Mouse (Mus musculus) kidney, postnatal 36 days (tissue): ENCODE results near the gene Aqp8.

Experiments used
- DNase-seq, 2 experiments: peaks; one replicate each; pipeline ENCODE4 v3.0.0; 2021 to 2022; ENCODE audit warnings: mixed read lengths in 2 of 2

The Aqp8 gene

DNA sequence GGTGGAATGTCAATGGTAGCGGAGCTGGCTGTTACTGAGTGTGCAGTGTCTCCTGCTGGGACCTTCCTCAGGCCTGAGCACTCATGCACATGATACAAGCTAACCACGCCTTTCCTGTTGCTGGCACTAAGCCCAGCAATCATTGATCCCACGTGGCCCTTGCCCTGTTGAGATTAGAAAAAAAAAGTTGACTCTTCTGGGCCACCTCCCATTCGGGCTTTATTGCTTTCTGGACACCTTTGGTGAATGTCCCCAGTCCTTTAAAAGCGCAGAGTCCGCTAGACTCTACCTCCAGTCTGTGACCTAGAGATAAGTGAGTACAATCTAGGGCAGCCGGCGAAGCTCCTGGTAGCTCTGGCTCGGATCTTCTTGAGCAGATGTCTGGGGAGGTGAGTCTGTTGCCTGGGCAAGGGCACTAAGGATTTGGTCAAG is at the start of gene Aqp8:
TSS of gene Aqp8 (plus strand) at position 222 of the 432 bp plus-strand sequence.
- peak; percentile 83 for DNase-seq

DNA sequence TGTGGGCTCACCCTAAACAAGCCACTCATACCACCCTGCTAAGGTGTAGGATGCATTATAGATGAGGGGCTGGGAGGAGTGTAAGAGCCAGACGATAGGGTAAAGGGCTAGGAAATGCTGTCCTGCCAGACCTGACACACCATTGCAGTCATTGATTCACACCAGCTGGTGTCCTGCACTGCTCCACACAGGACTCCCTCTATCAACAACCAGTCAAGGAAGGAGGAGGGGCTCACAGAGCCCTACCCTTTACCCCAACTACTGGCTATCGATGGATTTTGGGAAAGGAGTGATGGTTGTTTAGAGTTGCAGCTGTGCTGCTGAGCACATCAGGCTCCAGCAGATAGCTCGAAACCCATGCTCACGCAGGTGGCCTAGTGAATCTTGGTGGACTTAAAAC is 45.3 kb upstream of the Aqp8 start:
- no peak for DNase-seq

DNA sequence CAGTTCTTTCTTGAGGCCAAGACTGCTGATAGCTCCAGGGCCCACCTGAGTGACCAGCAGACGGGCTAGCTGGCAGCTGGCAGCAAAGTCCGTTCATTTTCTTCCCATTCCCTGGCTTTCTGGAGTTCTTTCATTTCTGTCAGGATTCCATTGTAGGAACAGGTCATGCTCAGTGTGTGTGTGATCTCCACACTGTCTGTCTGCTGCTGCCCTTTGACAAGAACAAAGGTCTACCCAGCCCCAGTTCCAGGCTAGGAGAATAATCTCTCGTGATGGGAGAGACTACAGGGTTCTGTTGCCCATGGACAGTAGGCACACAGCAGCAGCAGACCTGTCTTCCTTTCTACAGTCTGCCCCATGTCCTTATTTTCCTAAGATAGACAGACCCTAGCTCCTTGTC is 44.4 kb upstream of the Aqp8 start:
- DNase-seq, result peak; percentile 50 to 56

DNA sequence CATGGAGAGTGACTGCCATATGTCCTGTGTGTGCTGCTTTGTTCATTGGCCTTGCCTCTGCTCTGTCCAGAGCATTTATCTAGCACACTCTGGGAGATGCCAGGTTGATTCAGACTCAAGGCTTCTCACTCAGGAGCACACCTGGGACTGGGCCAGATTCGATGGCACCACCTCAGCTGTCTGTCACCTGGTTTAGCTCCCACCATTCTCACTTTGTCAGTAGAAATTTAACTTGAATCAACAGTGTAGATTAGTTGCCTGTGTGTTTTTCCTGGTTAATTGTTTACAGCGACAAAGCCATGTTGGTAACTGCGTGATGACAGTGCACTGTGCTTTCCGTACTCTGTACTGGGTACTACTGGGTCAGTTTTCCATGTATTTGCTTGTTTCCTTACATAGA is 42.1 kb upstream of the Aqp8 start:
- DNase-seq, result peak; percentile 79 to 81

DNA sequence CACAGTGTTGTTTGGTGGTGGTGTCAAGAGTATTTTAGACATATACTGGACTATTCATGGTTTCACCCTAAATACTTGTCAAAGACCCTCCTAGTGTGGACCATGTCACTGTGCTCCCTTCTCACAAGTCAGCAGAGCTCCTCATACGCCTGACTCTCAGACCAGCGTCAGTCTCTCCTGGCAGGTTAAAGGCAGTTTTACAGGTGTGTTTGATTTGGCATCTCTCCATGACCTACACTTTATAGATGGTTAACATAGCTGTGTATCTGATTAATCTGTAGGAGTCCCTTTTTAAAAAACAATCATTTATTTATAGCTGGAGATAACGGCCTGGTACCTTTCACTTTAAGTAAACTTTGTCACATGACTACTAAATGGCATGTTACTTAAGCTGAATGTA is 40.1 kb upstream of the Aqp8 start:
- no peak for DNase-seq

DNA sequence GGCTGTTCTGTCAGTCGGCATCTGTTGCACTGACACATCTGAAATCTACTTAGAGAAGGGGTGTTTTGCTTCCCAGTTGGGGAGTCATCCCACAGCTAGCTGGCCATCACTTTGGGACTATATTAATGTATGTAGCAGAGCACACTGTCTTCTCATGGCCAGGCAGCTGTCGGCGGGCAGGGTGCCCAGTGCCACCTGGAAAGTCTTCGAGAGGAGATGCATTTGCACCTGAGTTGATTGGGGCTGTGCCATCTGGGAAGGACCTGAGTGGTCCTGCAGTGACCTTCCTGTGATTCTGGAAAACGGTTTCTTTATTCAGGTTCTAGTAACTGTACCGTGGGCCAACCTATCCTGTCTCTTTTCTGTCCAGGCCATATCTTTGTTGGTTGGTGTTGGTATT is 37.8 kb upstream of the Aqp8 start:
- no peak for DNase-seq

DNA sequence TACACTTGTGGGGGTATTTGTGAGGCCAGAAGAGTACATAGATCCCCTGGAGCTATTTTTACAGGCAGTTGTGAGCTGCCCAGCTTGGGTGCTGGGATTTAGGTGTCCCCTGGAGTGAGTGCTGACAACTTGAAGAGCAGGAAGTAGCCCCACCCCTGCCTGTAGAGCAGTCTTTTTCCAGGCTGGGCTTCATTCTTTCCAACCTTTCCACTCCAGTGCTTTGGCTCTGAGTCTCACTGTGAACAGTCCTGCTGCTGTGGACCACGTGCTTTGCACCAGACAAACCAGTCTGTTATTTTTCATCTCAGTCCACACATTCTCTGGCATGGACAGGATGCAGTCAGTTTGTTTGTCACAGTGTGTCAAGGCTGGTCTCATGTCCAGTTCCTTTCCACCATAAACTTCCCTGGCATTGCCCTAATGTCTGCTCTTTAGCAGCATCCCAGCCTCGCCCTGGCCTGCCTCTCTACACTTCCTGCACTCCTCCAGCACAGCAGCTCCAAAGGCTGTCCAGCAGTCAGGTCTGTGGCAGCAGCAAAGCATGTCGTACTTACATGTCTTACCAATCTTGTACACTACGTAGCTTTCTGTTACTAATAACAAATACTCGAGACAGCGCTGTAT is 36.8 kb upstream of the Aqp8 start:
- DNase-seq, result peak; percentile 73 to 84

DNA sequence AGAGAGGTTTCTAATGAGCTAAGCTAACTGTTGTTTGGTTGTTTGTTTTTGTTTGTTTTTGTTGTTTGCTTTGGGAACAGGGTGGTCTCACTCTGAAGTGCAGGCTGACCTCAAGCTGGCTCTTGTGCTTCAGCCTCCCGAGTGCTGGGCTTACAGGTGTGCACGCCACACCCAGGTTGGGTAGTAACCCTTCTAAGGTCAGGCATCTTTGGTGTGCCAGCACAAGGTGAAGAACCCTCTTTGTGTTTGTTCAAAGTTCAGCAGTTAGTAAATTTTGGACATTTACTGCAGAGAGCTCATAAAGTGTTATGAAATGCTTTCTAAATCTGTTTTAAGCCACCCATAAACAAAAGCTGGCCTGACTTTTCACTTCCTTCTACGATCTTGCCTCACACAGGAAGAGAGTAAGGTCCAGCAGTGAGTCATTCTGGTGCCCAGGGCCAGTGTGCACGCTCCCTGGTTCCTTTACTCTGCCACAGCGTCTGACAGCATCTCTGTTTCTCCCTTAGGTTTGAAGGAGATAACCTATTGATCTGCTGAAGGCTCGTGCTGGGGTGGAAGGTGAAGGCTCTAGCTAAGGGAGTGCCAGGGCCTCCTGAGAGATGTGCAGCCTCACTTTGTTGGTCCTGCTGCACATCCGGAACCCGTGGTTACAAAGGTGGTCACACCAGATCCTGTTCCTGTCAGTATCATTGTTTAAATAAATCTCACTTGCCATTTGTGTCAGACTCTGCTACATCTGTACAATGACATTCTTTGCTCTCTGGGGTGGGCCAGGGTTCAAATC is 32.3 kb upstream of the Aqp8 start:
- peak in 1 of 2 experiments; percentile 17 for DNase-seq

DNA sequence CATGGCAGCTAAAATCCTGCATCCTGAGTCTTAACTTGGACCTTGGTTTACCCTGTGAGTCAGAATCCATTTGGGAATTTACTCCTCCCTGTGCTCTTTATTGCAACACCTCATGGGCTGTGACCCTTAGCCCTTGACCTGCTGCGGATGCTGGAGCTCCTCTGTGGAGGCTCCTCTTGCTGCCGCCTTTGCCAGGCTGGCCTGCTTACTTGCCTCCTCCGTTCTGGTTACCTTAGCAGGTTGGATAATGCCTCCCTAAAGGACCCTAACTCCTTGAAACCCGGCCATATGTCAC is 31.7 kb upstream of the Aqp8 start:
- peak; percentile 39 to 44 for DNase-seq

DNA sequence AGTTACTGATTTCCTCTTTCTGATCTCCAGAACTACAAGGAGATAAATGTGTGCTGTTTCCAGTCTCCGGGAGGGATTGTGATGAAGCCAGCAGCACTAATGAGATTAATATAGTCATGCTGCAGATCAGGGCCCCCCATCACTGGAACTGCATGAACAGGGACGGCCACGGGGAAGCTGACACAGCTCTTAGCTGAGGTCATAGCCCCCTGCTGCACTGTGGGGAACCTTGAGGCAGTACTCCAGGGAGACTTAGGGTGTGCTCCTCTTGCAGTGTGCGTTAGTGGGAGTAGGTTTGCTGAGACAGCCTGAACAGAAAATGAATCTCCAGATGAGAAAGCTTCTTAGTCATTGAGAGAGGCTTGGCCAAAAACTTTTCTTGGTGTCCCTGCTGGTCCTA is 30.9 kb upstream of the Aqp8 start:
- DNase-seq, result no peak

DNA sequence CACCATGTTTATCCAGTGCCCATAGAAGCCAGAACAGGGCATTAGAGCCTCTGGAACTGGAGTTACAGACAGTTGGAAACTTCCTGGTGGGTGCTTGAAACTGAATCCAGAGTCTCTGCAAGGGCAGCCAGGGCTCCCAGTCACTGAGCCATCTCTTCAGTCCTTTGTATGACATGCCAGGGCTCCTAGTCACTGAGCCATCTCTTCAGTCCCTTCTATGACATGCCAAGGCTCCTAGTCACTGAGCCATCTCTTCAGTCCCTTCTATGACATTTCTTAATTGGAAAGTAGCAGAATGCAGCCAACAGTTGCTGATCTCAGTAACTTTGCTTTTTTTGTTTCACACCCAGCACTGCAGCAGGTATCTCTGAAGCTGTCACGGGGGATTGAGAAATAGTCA is 20.0 kb upstream of the Aqp8 start:
- no peak for DNase-seq

DNA sequence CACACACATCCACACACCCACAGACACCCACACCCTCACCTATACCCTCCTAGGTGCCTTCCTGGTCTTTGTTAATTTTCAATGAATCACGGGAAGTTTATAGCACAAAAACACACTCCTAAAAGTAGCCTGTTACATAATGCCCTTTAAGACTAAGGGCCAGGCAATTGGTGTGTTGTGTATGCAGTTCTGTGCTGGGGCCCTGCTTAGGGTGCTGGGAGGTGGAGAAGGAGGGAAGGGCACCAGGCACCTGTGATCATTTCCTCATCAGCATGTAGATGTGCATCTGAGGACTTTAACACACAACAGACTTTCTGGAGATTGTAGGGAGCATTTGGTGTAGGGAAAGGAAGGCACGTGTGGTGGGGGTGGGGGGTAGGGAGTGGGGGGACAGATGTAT is 13.3 kb upstream of the Aqp8 start:
- DNase-seq, result no peak

DNA sequence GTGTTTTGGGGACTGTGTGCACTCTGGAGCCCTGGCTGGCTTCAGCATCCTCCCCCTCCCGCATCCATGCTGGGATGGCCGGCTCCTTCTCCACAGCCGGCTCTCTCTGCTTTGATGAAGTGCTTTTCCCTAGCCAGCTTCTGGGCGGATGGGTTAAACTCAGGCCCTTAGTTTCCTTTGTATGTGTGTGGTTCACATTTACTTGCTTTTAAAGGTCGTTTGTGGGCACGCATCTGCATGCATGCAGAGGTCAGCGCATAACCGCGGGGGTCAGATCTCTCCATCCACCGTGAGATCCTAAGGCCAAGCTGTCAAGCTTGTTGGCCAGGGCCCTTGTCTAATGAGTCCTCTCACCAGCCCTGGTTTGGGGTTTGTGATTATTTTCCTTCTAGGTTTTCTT is 12.4 kb upstream of the Aqp8 start:
- DNase-seq, result no peak

DNA sequence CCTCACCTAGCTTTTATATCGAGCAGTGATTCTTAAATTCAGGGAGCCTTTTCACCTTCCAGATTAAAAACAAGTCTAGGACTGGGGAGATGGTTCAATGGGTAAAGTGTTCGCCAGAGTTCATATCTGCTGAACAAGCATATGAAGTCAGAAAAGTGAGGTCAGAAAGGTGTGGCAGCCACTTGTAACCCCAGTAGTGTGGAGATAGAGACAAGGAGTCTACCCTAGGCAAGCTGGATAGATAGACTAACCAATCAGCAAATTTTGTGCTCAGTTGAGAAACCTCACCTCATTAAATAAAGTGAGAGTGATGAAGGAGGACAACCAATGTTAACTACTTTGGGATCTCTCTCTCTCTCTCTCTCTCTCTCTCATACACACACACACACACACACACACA is 11.6 kb upstream of the Aqp8 start:
- DNase-seq, result no peak

DNA sequence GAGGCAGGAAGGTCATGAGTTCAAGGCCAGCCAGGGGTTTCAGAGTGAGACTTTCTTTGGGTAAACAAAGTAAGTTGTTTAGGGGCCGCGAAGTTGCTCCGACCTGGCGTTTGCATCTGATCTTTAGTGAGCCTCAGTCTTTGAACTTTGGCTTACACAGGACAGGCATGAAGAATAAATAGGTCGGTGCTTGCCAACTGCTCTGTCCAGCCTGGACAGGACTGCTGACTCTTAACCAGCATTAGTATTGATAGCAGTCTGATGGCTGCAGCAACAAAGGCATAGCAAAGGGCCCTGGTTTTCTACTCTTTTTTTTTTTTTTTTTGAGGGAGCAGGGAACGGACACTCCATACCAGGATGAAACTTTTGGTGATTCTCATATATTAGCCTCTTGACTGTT is 9.5 kb upstream of the Aqp8 start:
- DNase-seq, result peak; percentile 49 to 68

DNA sequence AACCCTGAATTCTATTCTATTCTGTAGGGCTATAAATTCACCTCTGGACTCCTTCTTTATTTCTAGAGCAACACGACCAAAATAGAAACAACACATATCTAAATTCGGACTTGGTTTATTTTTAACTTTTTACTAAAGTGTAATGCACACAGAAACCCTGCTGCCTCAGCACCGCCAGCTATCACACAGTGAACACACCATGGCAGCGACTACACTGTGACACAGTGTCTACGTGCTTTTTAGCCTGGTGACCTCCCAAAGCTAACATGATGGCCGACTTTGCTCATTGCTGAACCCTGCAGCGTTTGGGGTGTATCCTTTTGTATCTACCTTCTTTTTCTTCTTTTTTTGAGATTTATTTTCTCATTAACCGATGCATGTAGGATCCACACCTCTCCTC is 9.0 kb upstream of the Aqp8 start:
- DNase-seq, result no peak

DNA sequence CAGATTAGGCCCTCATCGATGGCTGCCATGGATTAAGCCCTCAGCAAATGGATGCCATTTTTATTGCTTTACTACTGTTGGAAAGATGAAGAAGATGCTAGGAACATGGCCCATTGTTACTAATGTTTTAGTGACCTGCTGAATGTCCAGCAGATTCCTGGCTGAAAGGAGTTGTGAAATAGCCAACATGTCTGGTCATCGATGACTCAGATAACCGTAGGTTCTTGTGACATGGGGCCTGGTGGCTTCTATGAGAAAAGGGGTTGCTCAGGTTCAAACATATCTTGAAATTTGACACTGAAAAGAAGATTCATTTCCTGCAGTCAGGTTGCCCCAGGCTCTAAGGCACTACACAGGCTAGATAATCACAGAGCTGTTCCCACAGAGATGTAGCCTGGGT is 7.0 kb upstream of the Aqp8 start:
- DNase-seq, result no peak

DNA sequence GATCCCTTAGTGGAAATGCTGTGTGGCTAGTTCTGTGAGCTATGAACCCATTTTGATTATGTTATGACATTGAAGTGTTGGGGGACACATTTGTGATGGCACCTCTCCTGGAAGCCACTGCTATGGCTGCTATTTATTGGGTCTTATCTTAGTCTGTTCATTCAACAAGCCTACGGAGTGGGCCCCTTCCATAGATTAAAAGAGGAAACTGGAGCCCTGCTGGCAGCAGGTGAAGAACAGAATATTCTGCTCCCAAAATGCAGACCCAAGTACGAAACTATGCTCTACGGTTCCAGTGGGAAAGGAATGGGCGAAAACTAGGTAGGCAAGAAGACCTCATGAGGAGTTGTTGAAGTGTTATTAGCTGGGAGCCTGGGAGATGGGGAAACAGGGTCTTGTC is 3.8 kb upstream of the Aqp8 start:
- DNase-seq, result no peak

DNA sequence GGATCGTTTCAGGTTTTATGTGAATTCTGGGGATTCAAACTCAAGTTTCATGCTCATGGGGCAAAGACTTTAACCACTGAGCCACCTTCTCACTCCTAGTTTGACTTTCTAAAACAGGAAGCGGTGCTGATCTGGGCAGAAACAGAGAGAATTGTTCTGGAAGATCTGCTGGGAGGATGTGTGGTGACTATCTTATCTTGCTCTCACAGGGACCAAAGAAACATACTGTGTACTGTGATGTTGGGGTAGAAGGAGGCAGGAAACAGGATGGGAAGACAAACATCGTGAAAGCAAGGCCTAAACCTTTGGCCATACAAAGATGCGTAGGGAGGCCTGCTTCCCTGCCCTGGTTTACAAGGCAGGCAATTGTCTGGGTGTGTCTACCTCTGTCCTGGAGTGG is 2.8 kb upstream of the Aqp8 start:
- no peak for DNase-seq

DNA sequence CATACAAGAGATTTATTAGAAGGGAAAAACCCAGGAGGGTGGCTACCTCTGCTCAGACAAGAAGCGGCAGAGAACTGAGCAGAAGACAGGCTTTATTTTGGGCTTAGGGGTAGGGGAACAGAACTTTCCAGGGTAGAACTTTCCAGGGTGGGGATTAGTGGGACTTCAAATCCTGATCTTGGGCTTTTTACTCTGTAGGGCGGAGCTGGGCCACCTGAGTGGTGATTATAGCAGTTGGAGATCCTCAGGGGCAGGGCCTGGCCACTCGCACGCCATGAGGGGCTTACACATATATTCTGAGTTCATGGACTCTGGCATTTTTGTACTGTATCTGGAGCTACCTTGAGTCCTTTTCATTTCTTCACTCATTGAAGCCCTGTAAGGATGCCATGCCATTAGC is 775 bp upstream of the Aqp8 start:
- DNase-seq, result no peak

DNA sequence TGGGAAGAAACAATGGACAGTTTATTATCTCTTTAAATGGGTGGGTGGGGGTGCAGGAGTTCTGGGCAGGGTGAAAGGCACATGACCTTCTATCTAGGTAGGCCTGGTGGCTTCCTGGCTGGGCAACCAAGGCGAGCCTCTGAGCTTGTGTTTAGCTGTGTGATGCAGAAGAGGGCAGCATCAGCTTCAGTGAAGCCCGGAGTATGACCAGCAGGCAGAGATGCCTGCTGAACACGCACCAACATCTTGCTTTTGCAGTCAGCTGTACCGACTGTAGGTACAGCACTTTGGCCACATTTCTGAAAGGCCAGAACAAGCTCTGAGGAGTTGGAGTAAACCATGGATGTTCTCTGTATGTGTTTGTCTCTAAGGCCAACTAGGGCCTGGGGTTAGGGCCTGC is 1.5 kb downstream of the Aqp8 start:
- DNase-seq, result no peak

DNA sequence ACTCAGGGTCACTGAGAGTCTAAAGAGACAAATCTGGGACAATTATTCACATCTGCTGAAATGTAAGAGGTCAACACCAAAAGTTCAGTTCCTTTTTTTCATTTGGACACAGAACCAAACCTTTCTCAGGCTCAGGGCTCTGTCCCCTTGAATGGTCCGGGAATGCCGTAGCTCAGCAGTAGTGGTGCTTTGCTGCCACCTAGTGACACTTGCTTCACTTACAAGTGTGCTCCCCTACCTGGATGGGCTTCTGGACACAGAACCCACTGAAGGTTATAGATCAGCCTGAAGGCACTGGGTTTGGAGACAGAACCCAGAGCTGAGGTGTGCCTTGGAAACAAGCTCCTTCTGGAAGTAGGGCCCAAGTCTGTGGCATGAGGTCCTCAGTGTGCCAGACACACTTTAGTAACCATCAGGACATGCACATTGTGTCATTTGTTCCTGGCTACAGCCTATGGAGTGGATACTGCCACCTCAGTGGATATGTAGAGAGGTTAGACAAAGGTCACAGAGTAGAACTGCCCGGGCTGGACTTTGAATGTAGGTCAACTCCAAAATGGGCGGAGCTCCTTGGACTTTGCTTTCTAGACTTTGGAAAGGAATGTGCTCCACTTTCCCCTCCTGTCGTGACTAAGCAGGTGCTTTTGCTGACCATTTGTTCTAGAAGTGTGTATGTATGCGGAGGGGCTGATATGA is 3.7 kb downstream of the Aqp8 start:
- peak; percentile 71 to 88 for DNase-seq

DNA sequence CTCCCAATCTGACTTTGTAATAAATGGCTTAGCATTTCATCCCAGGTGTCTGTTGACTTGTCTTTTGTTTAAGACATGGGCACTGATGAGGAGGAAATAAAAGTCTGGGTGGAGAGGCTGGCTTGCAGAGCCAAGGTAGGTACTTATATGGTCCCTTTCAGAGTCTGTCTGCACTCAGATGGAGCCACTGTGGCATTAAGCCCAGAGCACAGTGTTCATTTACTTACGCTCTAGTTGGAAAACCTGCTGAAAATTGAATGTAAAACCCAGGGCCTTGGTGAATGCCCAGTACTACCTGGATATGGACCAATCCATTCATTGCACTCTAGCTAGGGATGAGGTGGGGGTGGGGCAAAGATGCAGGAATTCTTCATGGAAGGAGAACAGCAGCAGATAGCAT is 5.9 kb downstream of the Aqp8 start:
- DNase-seq, result no peak

DNA sequence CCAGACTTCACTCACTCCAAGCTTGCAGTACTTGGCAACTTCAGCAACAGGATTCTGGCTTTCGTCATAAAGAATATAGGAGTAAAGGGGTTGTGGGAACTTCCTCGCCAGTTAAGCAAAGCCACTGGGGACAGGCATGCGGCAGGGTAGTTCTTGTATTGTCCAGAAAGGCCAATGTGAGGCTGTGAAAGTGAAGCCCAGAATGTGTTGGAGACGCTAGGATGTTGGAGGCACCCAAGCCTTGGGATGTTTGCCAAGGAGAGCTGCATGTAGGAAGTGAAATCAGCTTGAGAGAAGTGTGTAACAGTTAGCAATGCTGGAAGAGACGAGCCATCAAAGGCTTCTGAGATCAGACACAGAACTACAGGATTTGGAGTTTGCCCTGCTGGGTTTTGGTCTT is 25.6 kb downstream of the Aqp8 start:
- DNase-seq, result peak in 1 of 2 experiments; percentile 7
